Mouse (Mus musculus) spleen, postnatal 4 days (tissue): ENCODE data around the gene Acly.
"Not testable (repeated sequence)": the region's sequence is repeated elsewhere in the genome, so short reads cannot be mapped to it uniquely, and the experiment has no call there.

Experiments
- DNase-seq, 2 experiments: peaks; one replicate each; pipeline ENCODE4 v3.0.0; 2022; ENCODE audit warnings: low spot score in 2 of 2

Gene Acly

GRCm38 (mm10) chr11:100545746-100546085 lies 17.9 kb upstream of the Acly start:
- DNase-seq, result no peak

- peak; percentile 76 to 87 for DNase-seq
Observed at GRCm38 (mm10) chr11:100544832-100545745, 17.3 kb upstream of the Acly start, which contains the start of gene Ttc25. Ttc25 (plus strand) TSS chr11:100545607.

- DNase-seq, result no peak
Observed at GRCm38 (mm10) chr11:100541577-100541976, 13.8 kb upstream of the Acly start.

- DNase-seq, result no peak
Observed at GRCm38 (mm10) chr11:100540966-100541365, 13.2 kb upstream of the Acly start.

- DNase-seq, result no peak
Observed at GRCm38 (mm10) chr11:100536466-100536865, 8.7 kb upstream of the Acly start.

- no peak for DNase-seq
Observed at GRCm38 (mm10) chr11:100535996-100536395, 8.2 kb upstream of the Acly start.

- not testable (repeated sequence) for DNase-seq
Observed at GRCm38 (mm10) chr11:100534821-100535220, 7.0 kb upstream of the Acly start.

- DNase-seq, result not testable (repeated sequence)
Observed at GRCm38 (mm10) chr11:100534411-100534810, 6.6 kb upstream of the Acly start.

GRCm38 (mm10) chr11:100533871-100534270 lies 6.1 kb upstream of the Acly start:
- DNase-seq, result no peak

GRCm38 (mm10) chr11:100528375-100529165 lies 770 bp upstream of the Acly start:
- DNase-seq, result no peak

GRCm38 (mm10) chr11:100527066-100527457 lies 738 bp downstream of the Acly start:
- DNase-seq, result peak; percentile 55 to 83

- no peak for DNase-seq
Observed at GRCm38 (mm10) chr11:100526052-100526816, 1.6 kb downstream of the Acly start.

GRCm38 (mm10) chr11:100524987-100525630 lies 2.7 kb downstream of the Acly start:
- DNase-seq, result no peak

- no peak for DNase-seq
Observed at GRCm38 (mm10) chr11:100524358-100524757, 3.4 kb downstream of the Acly start.

GRCm38 (mm10) chr11:100520838-100521237 lies 7.0 kb downstream of the Acly start:
- DNase-seq, result no peak

- no peak for DNase-seq
Observed at GRCm38 (mm10) chr11:100519188-100519587, 8.6 kb downstream of the Acly start.

GRCm38 (mm10) chr11:100518188-100518591 lies 9.6 kb downstream of the Acly start:
- DNase-seq, result no peak

GRCm38 (mm10) chr11:100516291-100516690 lies 11.5 kb downstream of the Acly start:
- DNase-seq, result no peak

GRCm38 (mm10) chr11:100515789-100516188 lies 12.0 kb downstream of the Acly start:
- DNase-seq, result no peak

- DNase-seq, result no peak
Observed at GRCm38 (mm10) chr11:100515061-100515460, 12.7 kb downstream of the Acly start.

- DNase-seq, result no peak
Observed at GRCm38 (mm10) chr11:100513716-100514115, 14.1 kb downstream of the Acly start.
